Mouse (Mus musculus) mouse embryonic stem cell (cell line): Measurements from ENCODE around the gene Vmn2r112.
"Not testable (repeated sequence)": the region's sequence is repeated elsewhere in the genome, so short reads cannot be mapped to it uniquely, and the experiment has no call there.

Source experiments
- in situ Hi-C, 2 experiments: fragments of 300-500 bp; cut with MboI; formaldehyde crosslinking; loops; 1 replicate in 1 of 2; 3 replicates in 1 of 2; pipeline ENCODE4 v1.14.3; 2019 to 2020; ENCODE audit warnings: low sequenced_read_pairs in 2 of 2, low pct_unique_long_range_greater_than_20kb in 1 of 2, mixed read lengths in 1 of 2; ENCODE audit not compliant: unreplicated experiment in 1 of 2

Vmn2r112 gene

GRCm38 (mm10) chr17:22600651-22601050 is at the start of gene Vmn2r112:
Vmn2r112 (plus strand) TSS chr17:22600951.
- in situ Hi-C loops: not testable (repeated sequence)

- in situ Hi-C loops: not testable (repeated sequence)
Measured at GRCm38 (mm10) chr17:22573382-22573781, 27.4 kb upstream of the Vmn2r112 start, which contains the start of gene Vmn2r111. Vmn2r111 (minus strand) TSS chr17:22573482.

- in situ Hi-C loops: no loop called here
Measured at GRCm38 (mm10) chr17:22630646-22631045, 29.9 kb downstream of the Vmn2r112 start.
